In the genomic region with DNA sequence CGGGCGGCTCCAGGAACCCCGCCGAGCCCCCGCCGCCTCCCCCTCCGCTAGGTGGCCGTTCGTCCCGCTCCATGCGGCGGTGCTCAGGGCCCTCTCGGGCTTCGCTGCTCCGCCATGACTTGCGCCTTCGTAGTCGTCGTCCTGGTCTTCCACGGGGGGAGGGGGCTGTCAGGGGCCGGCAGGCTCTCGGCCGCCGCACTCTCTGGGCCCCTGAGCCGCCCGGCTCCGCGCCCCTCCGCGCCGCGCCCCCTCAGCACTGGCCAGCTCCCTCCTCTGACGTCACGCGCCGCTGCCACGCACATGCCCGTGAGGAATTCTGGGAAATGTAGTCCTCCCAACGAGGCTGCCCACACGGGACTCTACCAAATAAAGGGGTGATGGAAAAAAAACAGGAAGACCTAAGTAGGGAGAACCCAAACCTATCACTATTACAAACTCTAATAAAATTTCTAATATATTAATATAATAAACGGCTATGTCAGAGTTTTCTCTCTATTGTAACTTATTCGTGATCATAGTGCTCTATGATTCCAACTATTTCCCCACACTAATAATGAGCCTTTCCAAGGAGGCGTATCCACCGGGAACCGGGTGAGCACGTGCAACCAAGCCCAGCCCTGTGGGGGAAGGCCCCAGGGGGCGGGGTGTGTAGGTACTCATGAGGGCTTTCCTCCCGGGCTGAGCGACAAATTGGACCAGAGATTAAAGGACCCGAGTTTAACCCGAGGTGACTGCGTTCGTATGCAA, we compare ENCODE assay signal across 8 mouse cellular contexts. TPM values are rescaled to one million over a fixed set of nuclear protein-coding genes. Genes with fewer than 3 reads are reported as not detected.
DNase-seq lines count a peak whose midpoint lies in the region; ATAC-seq and TF ChIP-seq lines count a peak whose summit lies in the region.

No protein-coding gene starts in this region.

- H3K4me2 ChIP-seq in kidney, embryonic 15.5 days, result peak overlapping the region; percentile 94

- H3K4me3 ChIP-seq in bone marrow macrophage, adult 2 months (ENCODE audit: insufficient read depth, low read length), result peak overlapping the region; percentile 98
- H3K4me3 ChIP-seq in embryonic fibroblast, embryonic 13.5 days (ENCODE audit: insufficient read depth, low read length), result peak overlapping the region; percentile 93
- peak overlapping the region; percentile 79 for H3K4me3 ChIP-seq in heart, embryonic 10.5 days
- peak overlapping the region; percentile 90 for H3K4me3 ChIP-seq in kidney, embryonic 15.5 days (replicated peaks)

- ATAC-seq in kidney, embryonic 15.5 days (replicated peaks; ENCODE audit: low FRiP score), result peak; percentile 95
- ATAC-seq in monocyte, adult 5-6 weeks (replicated peaks; ENCODE audit: insufficient number of reproducible peaks, low FRiP score, low TSS enrichment, poor library complexity, severe bottlenecking), result peak; percentile 95

- no peak for TF ChIP-seq POLR2A in bone marrow macrophage, adult 2 months (IDR thresholded peaks at IDR 0.05; ENCODE audit: borderline replicate concordance, low read depth, low read length)
- 0 out of 2 replicates have a peak, but pooled peaks have one; percentile 43 for TF ChIP-seq POLR2A in embryonic fibroblast, embryonic 13.5 days (IDR thresholded peaks at IDR 0.05; ENCODE audit: low read depth, low read length)

- TF ChIP-seq CTCF in bone marrow macrophage, adult 2 months (IDR thresholded peaks at IDR 0.05; ENCODE audit: low read depth, low read length), result no peak
- TF ChIP-seq CTCF in embryonic fibroblast, embryonic 13.5 days (IDR thresholded peaks at IDR 0.05; ENCODE audit: borderline replicate concordance, insufficient read depth, low read length), result no peak

- peaks cover 8% of the 10 kb centered on the region for H3K27me3 ChIP-seq in heart, embryonic 10.5 days (ENCODE audit: insufficient read depth, poor library complexity, severe bottlenecking)
- peaks cover 12% of the 10 kb centered on the region; the same call in 1 of the 2 replicates for H3K27me3 ChIP-seq in kidney, embryonic 15.5 days

- DNase-seq in A20 (ENCODE audit: low read depth, low spot score) (peak; percentile 97), liver (peak; percentile 92)
- peak; percentile 95 for DNase-seq in heart, embryonic 10.5 days (ENCODE audit: low spot score)
- DNase-seq in spleen, postnatal 4 days (ENCODE audit: low spot score in 2 of 2), result peak; percentile 87 to 92

- H3K36me3 ChIP-seq in heart, embryonic 10.5 days, result no peaks in the 10 kb centered on the region
- H3K36me3 ChIP-seq in kidney, embryonic 15.5 days, result no peaks in the 10 kb centered on the region

- under 1% methylated on average over 51 of the region's 53 CpGs for WGBS in heart, embryonic 10.5 days
- WGBS in kidney, embryonic 15.5 days, result under 1% methylated on average over 52 of the region's 53 CpGs

- no peaks in the 10 kb centered on the region for H3K9me3 ChIP-seq in heart, embryonic 10.5 days
- H3K9me3 ChIP-seq in kidney, embryonic 15.5 days (replicated peaks), result no peaks in the 10 kb centered on the region

- peaks cover 5% of the 10 kb centered on the region for H3K4me1 ChIP-seq in bone marrow macrophage, adult 2 months (ENCODE audit: control insufficient read depth, insufficient read depth, low read length)
- no peaks in the 10 kb centered on the region for H3K4me1 ChIP-seq in embryonic fibroblast, embryonic 13.5 days (ENCODE audit: control insufficient read depth, insufficient read depth, low read length)
- H3K4me1 ChIP-seq in heart, embryonic 10.5 days, result peaks cover under 1% of the 10 kb centered on the region; the same call in 1 of the 2 replicates
- H3K4me1 ChIP-seq in kidney, embryonic 15.5 days, result peaks cover 24% of the 10 kb centered on the region

- peak overlapping the region; percentile 40 for H3K27ac ChIP-seq in bone marrow macrophage, adult 2 months (ENCODE audit: insufficient read depth, low read depth, low read length)
- H3K27ac ChIP-seq in embryonic fibroblast, embryonic 13.5 days (ENCODE audit: insufficient read depth, low read length), result no peak overlapping the region
- H3K27ac ChIP-seq in heart, embryonic 10.5 days, result peak overlapping the region; percentile 86
- peak overlapping the region; percentile 56 for H3K27ac ChIP-seq in kidney, embryonic 15.5 days

- peak overlapping the region; percentile 66 for H3K9ac ChIP-seq in kidney, embryonic 15.5 days

RNA-seq across cellular contexts. Expression of gene Nr6a1, which starts 1.2 kb away (rescaled TPM):
- 2.8 and 3.2 TPM in 2 replicates for polyA plus RNA-seq in bone marrow macrophage, adult 2 months (2012; ENCODE audit: insufficient read depth, insufficient read length, missing spikeins)
- polyA plus RNA-seq in embryonic fibroblast, embryonic 13.5 days (2011; ENCODE audit: insufficient read length, low read depth, missing spikeins), result 3.1 and 4.3 TPM in 2 replicates
- polyA plus RNA-seq in heart, embryonic 10.5 days (2016; fragmentation: Nextera tagmentation; extraction: Ambion mirVana), result 2.1 and 4.5 TPM in 2 replicates
- 1.1 and 1.2 TPM in 2 replicates for polyA plus RNA-seq in kidney, embryonic 15.5 days (2015; fragmentation: Nextera tagmentation; extraction: Ambion mirVana)
- 0.29 to 2.2 TPM (median 1.1 TPM) in 3 replicates for total RNA-seq in monocyte, adult 5-6 weeks (2017)

RNA-seq across cellular contexts. Expression of gene Olfml2a, which starts 5.5 kb away (rescaled TPM):
- not detected in 2 replicates for polyA plus RNA-seq in bone marrow macrophage, adult 2 months (2012; ENCODE audit: insufficient read depth, insufficient read length, missing spikeins)
- 0.70 and 4.3 TPM in 2 replicates for polyA plus RNA-seq in embryonic fibroblast, embryonic 13.5 days (2011; ENCODE audit: insufficient read length, low read depth, missing spikeins)
- 2.1 and 3.0 TPM in 2 replicates for polyA plus RNA-seq in heart, embryonic 10.5 days (2016; fragmentation: Nextera tagmentation; extraction: Ambion mirVana)
- 4.1 and 4.9 TPM in 2 replicates for polyA plus RNA-seq in kidney, embryonic 15.5 days (2015; fragmentation: Nextera tagmentation; extraction: Ambion mirVana)
- total RNA-seq in monocyte, adult 5-6 weeks (2017), result not detected in 3 replicates
